In genomic region chr5:131074295-131074694, GRCm38 (mm10) we compare ENCODE assay signal across 32 mouse cellular contexts.
"Had no signal": no experiment of that assay in that cellular context is flagged by ENCODE, and none has a peak within 500 bp of the region (broad histone marks: within the 10 kb centered on the region; RNA-seq: fewer than 3 reads in every experiment).

No protein-coding gene starts in this region.

- H3K4me3 ChIP-seq: limb, embryonic 10.5 days; limb, embryonic 12.5 days; limb, embryonic 13.5 days; limb, embryonic 15.5 days; liver, embryonic 12.5 days; liver, embryonic 13.5 days; liver, embryonic 15.5 days; lung, embryonic 15.5 days; megakaryocyte, embryonic 14.5 days; midbrain, embryonic 10.5 days; midbrain, embryonic 12.5 days; midbrain, embryonic 13.5 days; midbrain, embryonic 15.5 days; myocyte; neural tube, embryonic 12.5 days had no signal

- H3K36me3 ChIP-seq: limb, embryonic 10.5 days; limb, embryonic 12.5 days; limb, embryonic 13.5 days; limb, embryonic 15.5 days; liver, embryonic 12.5 days; liver, embryonic 13.5 days; liver, embryonic 15.5 days; lung, embryonic 15.5 days; midbrain, embryonic 10.5 days; midbrain, embryonic 12.5 days; midbrain, embryonic 13.5 days; midbrain, embryonic 15.5 days; neural tube, embryonic 12.5 days had no signal

- ATAC-seq: liver, embryonic 12.5 days; liver, postnatal 0 days; lung, postnatal 0 days; midbrain, embryonic 13.5 days; midbrain, embryonic 15.5 days; midbrain, embryonic 16.5 days had no signal

- H3K9me3 ChIP-seq: limb, embryonic 10.5 days; limb, embryonic 12.5 days; limb, embryonic 13.5 days; limb, embryonic 15.5 days; liver, embryonic 12.5 days; liver, embryonic 15.5 days; lung, embryonic 15.5 days; midbrain, embryonic 10.5 days; midbrain, embryonic 13.5 days; midbrain, embryonic 15.5 days; neural tube, embryonic 12.5 days had no signal

- H3K4me2 ChIP-seq: limb, embryonic 12.5 days; limb, embryonic 13.5 days; limb, embryonic 15.5 days; liver, embryonic 11.5 days; liver, embryonic 12.5 days; liver, embryonic 13.5 days; liver, embryonic 15.5 days; lung, embryonic 14.5 days; lung, embryonic 15.5 days; midbrain, embryonic 11.5 days; midbrain, embryonic 12.5 days; midbrain, embryonic 13.5 days; midbrain, embryonic 15.5 days; neural tube, embryonic 12.5 days had no signal

- H3K27me3 ChIP-seq: limb, embryonic 12.5 days; limb, embryonic 13.5 days; limb, embryonic 15.5 days; liver, embryonic 12.5 days; liver, embryonic 13.5 days; liver, embryonic 15.5 days; lung, embryonic 15.5 days; megakaryocyte, embryonic 14.5 days; midbrain, embryonic 12.5 days; midbrain, embryonic 13.5 days; midbrain, embryonic 15.5 days; neural tube, embryonic 12.5 days had no signal

- H3K9ac ChIP-seq: limb, embryonic 12.5 days; limb, embryonic 13.5 days; limb, embryonic 15.5 days; liver, embryonic 12.5 days; liver, embryonic 13.5 days; liver, embryonic 14.5 days; liver, embryonic 15.5 days; liver, postnatal 0 days; lung, embryonic 14.5 days; lung, embryonic 15.5 days; midbrain, embryonic 12.5 days; midbrain, embryonic 13.5 days; midbrain, embryonic 15.5 days; neural tube, embryonic 12.5 days had no signal

- H3K27ac ChIP-seq: limb, embryonic 10.5 days; limb, embryonic 12.5 days; limb, embryonic 13.5 days; limb, embryonic 15.5 days; liver, embryonic 12.5 days; liver, embryonic 13.5 days; liver, embryonic 14.5 days; liver, embryonic 15.5 days; lung, embryonic 15.5 days; macrophage; midbrain, embryonic 10.5 days; midbrain, embryonic 12.5 days; midbrain, embryonic 13.5 days; midbrain, embryonic 15.5 days; neural tube, embryonic 12.5 days had no signal

- DNase-seq: left cerebral cortex, postnatal 4 days; liver; liver, embryonic 13.5 days; liver, postnatal 0 days; lung, adult 18-20 months; lung, adult 2 months; lung, embryonic 14.5 days; lung, postnatal 10 days; lung, postnatal 14 days; lung, postnatal 36 days; lung, postnatal 4 days; midbrain, embryonic 14.5 days had no signal

- H3K4me1 ChIP-seq: limb, embryonic 10.5 days; limb, embryonic 12.5 days; limb, embryonic 13.5 days; limb, embryonic 15.5 days; liver, embryonic 12.5 days; liver, embryonic 13.5 days; liver, embryonic 15.5 days; lung, embryonic 15.5 days; megakaryocyte, embryonic 14.5 days; midbrain, embryonic 10.5 days; midbrain, embryonic 12.5 days; midbrain, embryonic 13.5 days; midbrain, embryonic 15.5 days; neural tube, embryonic 12.5 days had no signal
